Mouse (Mus musculus): ENCODE data around the gene Ilk. TPM values are rescaled to one million over a fixed set of nuclear protein-coding genes. Genes with fewer than 3 reads are reported as not detected.
"Not testable (repeated sequence)": the region's sequence is repeated elsewhere in the genome, so short reads cannot be mapped to it uniquely, and the experiment has no call there.

The Ilk gene
- total RNA-seq (2017) = 125 and 168 TPM in 2 replicates

GRCm38 (mm10) chr7:105736264-105736901, at the start of gene Ilk:
Gene Ilk, plus strand, starts transcription at chr7:105736592.
- peak; percentile 97 for ATAC-seq (ENCODE audit: extremely low read depth, insufficient number of reproducible peaks, low FRiP score, poor library complexity, severe bottlenecking)

- no peak for ATAC-seq (ENCODE audit: extremely low read depth, insufficient number of reproducible peaks, low FRiP score, poor library complexity, severe bottlenecking)
Observed at GRCm38 (mm10) chr7:105690875-105691274, 45.5 kb upstream of the Ilk start.

- ATAC-seq (ENCODE audit: extremely low read depth, insufficient number of reproducible peaks, low FRiP score, poor library complexity, severe bottlenecking) = no peak
Observed at GRCm38 (mm10) chr7:105703184-105703583, 33.2 kb upstream of the Ilk start.

- no peak for ATAC-seq (ENCODE audit: extremely low read depth, insufficient number of reproducible peaks, low FRiP score, poor library complexity, severe bottlenecking)
Observed at GRCm38 (mm10) chr7:105703816-105704215, 32.6 kb upstream of the Ilk start.

- no peak for ATAC-seq (ENCODE audit: extremely low read depth, insufficient number of reproducible peaks, low FRiP score, poor library complexity, severe bottlenecking)
Observed at GRCm38 (mm10) chr7:105708733-105709132, 27.7 kb upstream of the Ilk start.

- ATAC-seq (ENCODE audit: extremely low read depth, insufficient number of reproducible peaks, low FRiP score, poor library complexity, severe bottlenecking) = no peak
Observed at GRCm38 (mm10) chr7:105715366-105715765, 21.0 kb upstream of the Ilk start.

GRCm38 (mm10) chr7:105721916-105722315, 14.5 kb upstream of the Ilk start:
- no peak for ATAC-seq (ENCODE audit: extremely low read depth, insufficient number of reproducible peaks, low FRiP score, poor library complexity, severe bottlenecking)

- peak; percentile 89 for ATAC-seq (ENCODE audit: extremely low read depth, insufficient number of reproducible peaks, low FRiP score, poor library complexity, severe bottlenecking)
Observed at GRCm38 (mm10) chr7:105726144-105726979, 10.0 kb upstream of the Ilk start.

GRCm38 (mm10) chr7:105726980-105727325, 9.4 kb upstream of the Ilk start:
- ATAC-seq (ENCODE audit: extremely low read depth, insufficient number of reproducible peaks, low FRiP score, poor library complexity, severe bottlenecking) = no peak

- no peak for ATAC-seq (ENCODE audit: extremely low read depth, insufficient number of reproducible peaks, low FRiP score, poor library complexity, severe bottlenecking)
Observed at GRCm38 (mm10) chr7:105728701-105729428, 7.5 kb upstream of the Ilk start.

- ATAC-seq (ENCODE audit: extremely low read depth, insufficient number of reproducible peaks, low FRiP score, poor library complexity, severe bottlenecking) = no peak
Observed at GRCm38 (mm10) chr7:105733836-105734235, 2.6 kb upstream of the Ilk start.

GRCm38 (mm10) chr7:105734826-105735225, 1.6 kb upstream of the Ilk start:
- ATAC-seq (ENCODE audit: extremely low read depth, insufficient number of reproducible peaks, low FRiP score, poor library complexity, severe bottlenecking) = no peak

- ATAC-seq (ENCODE audit: extremely low read depth, insufficient number of reproducible peaks, low FRiP score, poor library complexity, severe bottlenecking) = not testable (repeated sequence)
Observed at GRCm38 (mm10) chr7:105735464-105735863, 928 bp upstream of the Ilk start.

- 0 out of 2 replicates have a peak, but pooled peaks have one; percentile 11 for ATAC-seq (ENCODE audit: extremely low read depth, insufficient number of reproducible peaks, low FRiP score, poor library complexity, severe bottlenecking)
Observed at GRCm38 (mm10) chr7:105736911-105737521, 624 bp downstream of the Ilk start, which contains the start of gene Rrp8. Gene Rrp8, minus strand, starts transcription at chr7:105737385.

GRCm38 (mm10) chr7:105737648-105738047, 1.3 kb downstream of the Ilk start:
- ATAC-seq (ENCODE audit: extremely low read depth, insufficient number of reproducible peaks, low FRiP score, poor library complexity, severe bottlenecking) = no peak

- ATAC-seq (ENCODE audit: extremely low read depth, insufficient number of reproducible peaks, low FRiP score, poor library complexity, severe bottlenecking) = no peak
Observed at GRCm38 (mm10) chr7:105738286-105738685, 1.9 kb downstream of the Ilk start.

GRCm38 (mm10) chr7:105738948-105739347, 2.6 kb downstream of the Ilk start:
- ATAC-seq (ENCODE audit: extremely low read depth, insufficient number of reproducible peaks, low FRiP score, poor library complexity, severe bottlenecking) = no peak

- no peak for ATAC-seq (ENCODE audit: extremely low read depth, insufficient number of reproducible peaks, low FRiP score, poor library complexity, severe bottlenecking)
Observed at GRCm38 (mm10) chr7:105740089-105740795, 3.9 kb downstream of the Ilk start.

GRCm38 (mm10) chr7:105740851-105741250, 4.5 kb downstream of the Ilk start:
- ATAC-seq (ENCODE audit: extremely low read depth, insufficient number of reproducible peaks, low FRiP score, poor library complexity, severe bottlenecking) = no peak

Data from neutrophil, adult 5-6 weeks (primary cell).